11 mouse cellular contexts compared by ENCODE assay signal in genomic region chr7:135580306-135581091, GRCm38 (mm10). TPM values are rescaled to one million over a fixed set of nuclear protein-coding genes. Genes with fewer than 3 reads are reported as not detected.
DNase-seq lines count a peak whose midpoint lies in the region; ATAC-seq and TF ChIP-seq lines count a peak whose summit lies in the region.
"Had no signal": no experiment of that assay in that cellular context is flagged by ENCODE, and none has a peak within 500 bp of the region (broad histone marks: within the 10 kb centered on the region; RNA-seq: fewer than 3 reads in every experiment).

No protein-coding gene starts in this region.

- 83% methylated on average over 7 of the region's 7 CpGs for WGBS in midbrain, embryonic 14.5 days

- no peak for TF ChIP-seq CTCF in MEL (IDR thresholded peaks at IDR 0.05 in 2 of 3, conservative IDR thresholded peaks at IDR 0.05 in 1 of 3; ENCODE audit: control insufficient read depth in 1 of 3, insufficient read depth in 1 of 3, low read depth in 2 of 3, low read length in 3 of 3, poor library complexity in 1 of 3, severe bottlenecking in 1 of 3)

- no peak for DNase-seq in frontal cortex, postnatal 14 days (ENCODE audit: low spot score in 2 of 2)
- DNase-seq in MEL (ENCODE audit: low read depth, low spot score), result peak; percentile 94
- peak; percentile 67 to 70 for DNase-seq in layer of hippocampus, postnatal 36 days
- peak; percentile 47 to 67 for DNase-seq in natural killer cell, adult 2 months (ENCODE audit: low spot score in 2 of 2)
- no peak for DNase-seq in testis, postnatal 14 days (ENCODE audit: low spot score)
- no peak for DNase-seq in midbrain, embryonic 14.5 days
- no peak for DNase-seq in kidney, postnatal 10 days

- TF ChIP-seq EP300 in MEL (IDR thresholded peaks at IDR 0.05; ENCODE audit: low read depth in 1 of 2, low read length in 2 of 2), result peak; percentile 34 to 71; a peak in 3 of 4 replicates

- peak overlapping the region; percentile 54 for H3K9ac ChIP-seq in MEL (ENCODE audit: control insufficient read depth, low read depth, low read length, poor library complexity, severe bottlenecking)
- H3K9ac ChIP-seq in midbrain, embryonic 14.5 days (replicated peaks; ENCODE audit: low read length), result no peak overlapping the region
- H3K9ac ChIP-seq: embryonic facial prominence, embryonic 13.5 days had no signal

- no peaks in the 10 kb centered on the region for H3K27me3 ChIP-seq in MEL (ENCODE audit: control insufficient read depth in 1 of 2, insufficient read depth in 2 of 2, low read length in 2 of 2)
- H3K27me3 ChIP-seq in midbrain, embryonic 14.5 days (ENCODE audit: control insufficient read depth, insufficient read depth, low read length), result no peaks in the 10 kb centered on the region
- H3K27me3 ChIP-seq: embryonic facial prominence, embryonic 13.5 days had no signal

- peak overlapping the region; percentile 3 to 7; a peak in 2 of 4 replicates for H3K4me3 ChIP-seq in MEL (ENCODE audit: control insufficient read depth in 1 of 2, insufficient read depth in 1 of 2, low read depth in 2 of 2, low read length in 2 of 2)
- no peak overlapping the region for H3K4me3 ChIP-seq in midbrain, embryonic 14.5 days (replicated peaks; ENCODE audit: low read depth, low read length)
- H3K4me3 ChIP-seq: embryonic facial prominence, embryonic 13.5 days; heart, embryonic 10.5 days had no signal

- peak overlapping the region; percentile 99 for H3K27ac ChIP-seq in MEL (ENCODE audit: control insufficient read depth, low read depth, low read length)
- no peak overlapping the region for H3K27ac ChIP-seq in midbrain, embryonic 14.5 days (replicated peaks; ENCODE audit: low read depth, low read length)
- H3K27ac ChIP-seq: embryonic facial prominence, embryonic 13.5 days; heart, embryonic 10.5 days had no signal

- H3K79me2 ChIP-seq in MEL (ENCODE audit: control insufficient read depth, insufficient read depth, low read length, poor library complexity), result peaks cover 21% of the 10 kb centered on the region

- peaks cover 26 to 70% of the 10 kb centered on the region in 2 experiments for H3K4me1 ChIP-seq in MEL (ENCODE audit: control insufficient read depth in 1 of 2, insufficient read depth in 2 of 2, low read length in 2 of 2)
- no peaks in the 10 kb centered on the region for H3K4me1 ChIP-seq in midbrain, embryonic 14.5 days (ENCODE audit: control insufficient read depth, insufficient read depth, low read length)
- H3K4me1 ChIP-seq: heart, embryonic 10.5 days had no signal

- TF ChIP-seq POLR2A in MEL (IDR thresholded peaks at IDR 0.05; ENCODE audit: control insufficient read depth in 1 of 2, insufficient read depth in 1 of 2, low read depth in 1 of 2, low read length in 2 of 2, poor library complexity in 1 of 2), result peak in 1 of 2 experiments; percentile 40; a peak in 2 of 4 replicates

- peak; percentile 80 for ATAC-seq in frontal cortex, adult (ENCODE audit: low TSS enrichment)
- no peak for ATAC-seq in midbrain, embryonic 14.5 days (ENCODE audit: low FRiP score, low TSS enrichment)

- H3K4me2 ChIP-seq in midbrain, embryonic 14.5 days (ENCODE audit: low read length), result no peak overlapping the region
- H3K4me2 ChIP-seq: embryonic facial prominence, embryonic 13.5 days had no signal

- no peaks in the 10 kb centered on the region for H3K9me3 ChIP-seq in MEL (replicated peaks; ENCODE audit: insufficient read depth, low read length)
- no peaks in the 10 kb centered on the region for H3K9me3 ChIP-seq in midbrain, embryonic 14.5 days (ENCODE audit: control insufficient read depth, low read length)
- H3K9me3 ChIP-seq: embryonic facial prominence, embryonic 13.5 days; heart, embryonic 10.5 days had no signal

- peaks cover 0 to 71% of the 10 kb centered on the region in 2 experiments; a peak in 2 of 4 replicates for H3K36me3 ChIP-seq in MEL (ENCODE audit: control insufficient read depth in 1 of 2, insufficient read depth in 2 of 2, low read length in 2 of 2)
- H3K36me3 ChIP-seq in midbrain, embryonic 14.5 days (ENCODE audit: control insufficient read depth, insufficient read depth, low read length), result no peaks in the 10 kb centered on the region
- H3K36me3 ChIP-seq: embryonic facial prominence, embryonic 13.5 days; heart, embryonic 10.5 days had no signal

- TF ChIP-seq RAD21 in MEL (IDR thresholded peaks at IDR 0.05; ENCODE audit: low read depth, low read length), result no peak

TF ChIP-seq in MEL, 35 proteins besides CTCF, POLR2A, EP300 and RAD21:
- no peak for TF ChIP-seq ELF1 (IDR thresholded peaks at IDR 0.05; ENCODE audit: low read depth, low read length)
- TF ChIP-seq NRF1 (IDR thresholded peaks at IDR 0.05; ENCODE audit: insufficient read depth, low read depth, low read length, poor library complexity, severe bottlenecking), result no peak
- no peak for TF ChIP-seq E2F4 (IDR thresholded peaks at IDR 0.05; ENCODE audit: borderline replicate concordance, low read depth, low read length)
- no peak for TF ChIP-seq ZKSCAN1 (IDR thresholded peaks at IDR 0.05; ENCODE audit: low read depth, low read length)
- peak; percentile 71 for TF ChIP-seq MXI1 (IDR thresholded peaks at IDR 0.05; ENCODE audit: low read depth, low read length)
- TF ChIP-seq POLR2AphosphoS2 (IDR thresholded peaks at IDR 0.05; ENCODE audit: low read length), result peak; percentile 43; the same call in 1 of the 2 replicates
- peak; percentile 76; the same call in 1 of the 2 replicates for TF ChIP-seq GATA1 (IDR thresholded peaks at IDR 0.05; ENCODE audit: low read depth, low read length)
- no peak for TF ChIP-seq MAFK (IDR thresholded peaks at IDR 0.05; ENCODE audit: borderline replicate concordance, low read depth, low read length)
- TF ChIP-seq TAL1 (IDR thresholded peaks at IDR 0.05; ENCODE audit: low read length), result no peak
- TF ChIP-seq TBP (IDR thresholded peaks at IDR 0.05; ENCODE audit: low read depth, low read length), result peak; percentile 38; the same call in 1 of the 2 replicates
- no peak for TF ChIP-seq CHD2 (IDR thresholded peaks at IDR 0.05; ENCODE audit: low read length)
- peak; percentile 93 for TF ChIP-seq MAX (IDR thresholded peaks at IDR 0.05; ENCODE audit: low read length)
- peak; percentile 16; the same call in 1 of the 2 replicates for TF ChIP-seq MYC (IDR thresholded peaks at IDR 0.05; ENCODE audit: low read depth, low read length)
- TF ChIP-seq USF1 (IDR thresholded peaks at IDR 0.05; ENCODE audit: low read depth, low read length), result peak; percentile 96
- no peak for TF ChIP-seq SMC3 (IDR thresholded peaks at IDR 0.05; ENCODE audit: low read depth, low read length)
- TF ChIP-seq RCOR1 (IDR thresholded peaks at IDR 0.05; ENCODE audit: low read depth, low read length), result 0 out of 2 replicates have a peak, but pooled peaks have one; percentile 38
- TF ChIP-seq ZC3H11A (IDR thresholded peaks at IDR 0.05; ENCODE audit: low read depth, low read length), result no peak
- TF ChIP-seq ZMIZ1 (IDR thresholded peaks at IDR 0.05; ENCODE audit: low read depth, low read length), result peak; percentile 61
- TF ChIP-seq USF2 (IDR thresholded peaks at IDR 0.05; ENCODE audit: borderline replicate concordance in 1 of 2, insufficient read depth in 1 of 2, low read depth in 1 of 2, low read length in 2 of 2), result peak; percentile 45 to 73; a peak in 3 of 4 replicates
- TF ChIP-seq GABPA (IDR thresholded peaks at IDR 0.05; ENCODE audit: low read depth, low read length), result no peak; the same call in 1 of the 2 replicates
- TF ChIP-seq ZNF384 (IDR thresholded peaks at IDR 0.05; ENCODE audit: low read depth, low read length), result no peak
- no peak for TF ChIP-seq MEF2A (IDR thresholded peaks at IDR 0.05; ENCODE audit: extremely low read depth, insufficient replicate concordance, low read depth, low read length, poor library complexity, severe bottlenecking)
- TF ChIP-seq UBTF (IDR thresholded peaks at IDR 0.05; ENCODE audit: borderline replicate concordance, insufficient read depth, low read depth, low read length), result no peak
- TF ChIP-seq SIN3A (IDR thresholded peaks at IDR 0.05; ENCODE audit: low read length), result peak; percentile 63
- no peak for TF ChIP-seq KAT2A (conservative IDR thresholded peaks at IDR 0.05; ENCODE audit: low read depth, low read length)
- TF ChIP-seq NELFE (IDR thresholded peaks at IDR 0.05; ENCODE audit: low read depth, low read length), result peak; percentile 44
- 0 out of 2 replicates have a peak, but pooled peaks have one; percentile 7 for TF ChIP-seq MYB (IDR thresholded peaks at IDR 0.05; ENCODE audit: low read depth, low read length)
- peak; percentile 68 for TF ChIP-seq CHD1 (IDR thresholded peaks at IDR 0.05; ENCODE audit: low read depth, low read length)
- no peak for TF ChIP-seq JUND (IDR thresholded peaks at IDR 0.05; ENCODE audit: low read depth, low read length)
- peak; percentile 38; the same call in 1 of the 2 replicates for TF ChIP-seq HCFC1 (IDR thresholded peaks at IDR 0.05; ENCODE audit: low read depth, low read length)
- TF ChIP-seq MAZ (IDR thresholded peaks at IDR 0.05; ENCODE audit: low read depth, low read length), result peak; percentile 52
- peak; percentile 70; the same call in 1 of the 2 replicates for TF ChIP-seq ETS1 (IDR thresholded peaks at IDR 0.05; ENCODE audit: low read depth, low read length)
- TF ChIP-seq POLR2AphosphoS5 (IDR thresholded peaks at IDR 0.05; ENCODE audit: borderline replicate concordance, low read depth, low read length), result no peak
- TF ChIP-seq TCF12 (IDR thresholded peaks at IDR 0.05; ENCODE audit: low read depth, low read length), result 0 out of 2 replicates have a peak, but pooled peaks have one; percentile 27
- TF ChIP-seq BHLHE40 (IDR thresholded peaks at IDR 0.05; ENCODE audit: borderline replicate concordance, low read depth, low read length), result peak; percentile 70

RNA-seq across cellular contexts. Expression of gene Ptpre, which starts 43.2 kb away (rescaled TPM):
- 4.9 and 6.9 TPM in 2 replicates for total RNA-seq in MEL (2012; rRNA removed)
- 10 to 100 TPM in 1 of 2 experiments, not detected in 1; 12.9 TPM for polyA plus RNA-seq in MEL (2012; ENCODE audit: insufficient read depth in 1 of 2, insufficient read length in 2 of 2, low read depth in 1 of 2, low replicate concordance in 2 of 2, missing spikeins in 1 of 2)
- total RNA-seq in layer of hippocampus, postnatal 36 days (2021), result 10 to 100 TPM; 47.0 to 53.8 TPM
- polyA plus RNA-seq in midbrain, embryonic 14.5 days (2014; fragmentation: Nextera tagmentation; extraction: Ambion mirVana), result 5.0 and 6.7 TPM in 2 replicates

RNA-seq across cellular contexts. Expression of gene Clrn3, which starts 52.0 kb away (rescaled TPM):
- not detected in 2 replicates for total RNA-seq in MEL (2012; rRNA removed)
- polyA plus RNA-seq in MEL (2012; ENCODE audit: insufficient read depth in 1 of 2, insufficient read length in 2 of 2, low read depth in 1 of 2, low replicate concordance in 2 of 2, missing spikeins in 1 of 2), result not detected
- not detected for total RNA-seq in layer of hippocampus, postnatal 36 days (2021)
- polyA plus RNA-seq in midbrain, embryonic 14.5 days (2014; fragmentation: Nextera tagmentation; extraction: Ambion mirVana), result not detected in 2 replicates
- polyA plus RNA-seq: embryonic facial prominence, embryonic 13.5 days; heart, embryonic 10.5 days; urinary bladder, adult 2 months had no signal

Comparison
In these comparisons a context has a peak if more than half of its experiments do, and no peak if none do; other contexts are left out.
1. DNase-seq: peak in MEL (single experiment), layer of hippocampus, postnatal 36 days (2 of 2) and natural killer cell, adult 2 months (2 of 2); none in frontal cortex, postnatal 14 days (0 of 2), testis, postnatal 14 days (single experiment), midbrain, embryonic 14.5 days (single experiment) and kidney, postnatal 10 days (single experiment).